Mouse (Mus musculus) stomach, postnatal 0 days (tissue): ENCODE results near the gene Stn1. TPM values are rescaled to one million over a fixed set of nuclear protein-coding genes. Genes with fewer than 3 reads are reported as not detected.

ENCODE experiments used
- ATAC-seq: fragments of 200-750 bp; cut with Nextera tagmentation; 2 replicates; pipeline ENCODE4 v1.8.0; 2017; ENCODE audit not compliant: low FRiP score, low TSS enrichment
- DNase-seq: peaks from one replicate; pipeline ENCODE4 v3.0.0-alpha.2; 2016; ENCODE audit warnings: low spot score
- H3K27ac ChIP-seq: fragments of 300-500 bp; sonication (generic); replicated peaks from 2 replicates; pipeline ENCODE4 v1.5.1; 2014; ENCODE audit warnings: mild to moderate bottlenecking, control low read depth
- H3K27me3 ChIP-seq: fragments of 300-500 bp; sonication (generic); 2 replicates; pipeline ENCODE4 v1.6.1; 2014; ENCODE audit warnings: low read length; ENCODE audit not compliant: control insufficient read depth, insufficient read depth
- H3K36me3 ChIP-seq: fragments of 300-500 bp; sonication (generic); 2 replicates; pipeline ENCODE4 v1.6.1; 2014; ENCODE audit warnings: low read length, mixed read lengths; ENCODE audit not compliant: control insufficient read depth, insufficient read depth
- H3K4me1 ChIP-seq: fragments of 300-500 bp; sonication (generic); replicated peaks from 2 replicates; pipeline ENCODE4 v1.6.1; 2014; ENCODE audit warnings: antibody characterized with exemption; ENCODE audit not compliant: control insufficient read depth, insufficient read depth
- H3K4me2 ChIP-seq: fragments of 300-500 bp; sonication (generic); replicated peaks from 2 replicates; pipeline ENCODE4 v1.6.1; 2014; ENCODE audit warnings: low read depth, mild to moderate bottlenecking, control low read depth, moderate library complexity
- H3K4me3 ChIP-seq: fragments of 300-500 bp; sonication (generic); 2 replicates; pipeline ENCODE4 v1.5.1; 2014; ENCODE audit warnings: low read depth, low read length, control low read depth
- H3K9ac ChIP-seq: fragments of 300-500 bp; sonication (generic); 2 replicates; pipeline ENCODE4 v1.6.1; 2014; ENCODE audit warnings: mild to moderate bottlenecking, low read length, control low read depth, mixed read lengths
- H3K9me3 ChIP-seq: fragments of 300-500 bp; sonication (generic); 2 replicates; pipeline ENCODE4 v1.6.1; 2016; ENCODE audit warnings: low read length; ENCODE audit not compliant: control insufficient read depth
- CTCF ChIP-seq: IDR thresholded peaks from 2 replicates; pipeline ENCODE4 v1.5.1; 2016; ENCODE audit warnings: antibody characterized with exemption, low read depth, mild to moderate bottlenecking, moderate library complexity
- EP300 ChIP-seq: optimal IDR thresholded peaks from 2 replicates; pipeline ENCODE3; 2016; ENCODE audit warnings: antibody characterized with exemption
- WGBS: fragments of 180-500 bp; shearing (Covaris S2); extraction: QIAGEN DNeasy Blood & Tissue Kit; methylation state at CpG from one replicate; pipeline ENCODE4 v1.1.7; 2014; 5-methylcytosine and 5-hydroxymethylcytosine counted together
- polyA plus RNA-seq: library from polyadenylated mRNA; unstranded; fragments of >200 nt; fragmentation: Nextera tagmentation; extraction: Ambion mirVana; gene quantifications from 2 replicates; pipeline ENCODE4 v1.2.1, GENCODE M21; 2015

The Stn1 gene
- 25.9 and 28.5 TPM in 2 replicates for polyA plus RNA-seq

- Histone ChIP-seq H3K4me2 (peak within 1 kb of the TSS; percentile 75), H3K27ac (peak within 1 kb of the TSS; percentile 92), H3K9ac (peak within 1 kb of the TSS; percentile 70), H3K4me3 (peak within 1 kb of the TSS; percentile 55), H3K36me3 (no peaks in the 10 kb centered on the region), H3K27me3 (no peaks in the 10 kb centered on the region), H3K4me1 (peaks cover 12% of the 10 kb centered on the region; the same call in 1 of the 2 replicates), H3K9me3 (no peaks in the 10 kb centered on the region)
- 2% methylated on average over 10 of the region's 10 CpGs for WGBS
- DNase-seq (no peak), ATAC-seq (peak; percentile 31)
- TF ChIP-seq EP300 (no peak), CTCF (no peak)
These were observed at the start of gene Stn1 for GRCm38 (mm10) chr19:47537300-47537792. Gene Stn1, minus strand, starts transcription at chr19:47537507.

GRCm38 (mm10) chr19:47587009-47587408 is 49.7 kb upstream of the Stn1 start:
- WGBS = 59% methylated on average over 1 of the region's 1 CpGs

GRCm38 (mm10) chr19:47585772-47586171 is 48.5 kb upstream of the Stn1 start:
- DNase-seq = no peak
- no peaks in the 10 kb centered on the region for H3K4me1 ChIP-seq
- no peak overlapping the region for H3K4me3 ChIP-seq
- no peaks in the 10 kb centered on the region for H3K27me3 ChIP-seq
- H3K9me3 ChIP-seq = no peaks in the 10 kb centered on the region
- H3K27ac ChIP-seq = no peak overlapping the region
- 86% methylated on average over 1 of the region's 1 CpGs for WGBS
- ATAC-seq = no peak
- no peak overlapping the region for H3K4me2 ChIP-seq
- no peak for TF ChIP-seq CTCF
- no peak for TF ChIP-seq EP300
- no peak overlapping the region for H3K9ac ChIP-seq
- no peaks in the 10 kb centered on the region for H3K36me3 ChIP-seq

More at GRCm38 (mm10) chr19:47587009-47587408, 49.7 kb upstream of the Stn1 start:
- DNase-seq = no peak
- Histone ChIP-seq H3K4me2 (no peak overlapping the region), H3K4me1 (no peaks in the 10 kb centered on the region), H3K9ac (no peak overlapping the region), H3K36me3 (no peaks in the 10 kb centered on the region), H3K4me3 (no peak overlapping the region), H3K27me3 (no peaks in the 10 kb centered on the region), H3K27ac (0 out of 2 replicates have a peak overlapping the region, but pooled peaks have one; percentile 2), H3K9me3 (no peaks in the 10 kb centered on the region)
- TF ChIP-seq CTCF (no peak), EP300 (no peak)
- ATAC-seq = peak; percentile 80; the same call in 1 of the 2 replicates

- H3K36me3 ChIP-seq = no peaks in the 10 kb centered on the region
- H3K9ac ChIP-seq = peak overlapping the region; percentile 99
- under 1% methylated on average over 88 of the region's 96 CpGs for WGBS
- H3K27ac ChIP-seq = peak overlapping the region; percentile 100
- peak; percentile 56 for DNase-seq
- peak; percentile 53 for ATAC-seq
- peak overlapping the region; percentile 60 for H3K4me2 ChIP-seq
- H3K27me3 ChIP-seq = no peaks in the 10 kb centered on the region
- no peaks in the 10 kb centered on the region for H3K9me3 ChIP-seq
- TF ChIP-seq EP300 (no peak), CTCF (no peak)
- H3K4me1 ChIP-seq = no peaks in the 10 kb centered on the region
- H3K4me3 ChIP-seq = peak overlapping the region; percentile 69
These were observed 42.7 kb upstream of the Stn1 start for GRCm38 (mm10) chr19:47579788-47580631.

GRCm38 (mm10) chr19:47579225-47579787 is 42.0 kb upstream of the Stn1 start, which contains the start of gene Slk:
Gene Slk, plus strand, starts transcription at chr19:47579678.
- peak within 1 kb of the TSS; percentile 69 for H3K4me3 ChIP-seq
- H3K9ac ChIP-seq = peak within 1 kb of the TSS; percentile 99
- no peak for TF ChIP-seq EP300
- TF ChIP-seq CTCF = no peak
- H3K4me1 ChIP-seq = no peaks in the 10 kb centered on the region
- H3K27me3 ChIP-seq = no peaks in the 10 kb centered on the region
- no peaks in the 10 kb centered on the region for H3K9me3 ChIP-seq
- WGBS = under 1% methylated on average over 66 of the region's 83 CpGs
- H3K4me2 ChIP-seq = peak within 1 kb of the TSS; percentile 60
- peak within 1 kb of the TSS; percentile 100 for H3K27ac ChIP-seq
- H3K36me3 ChIP-seq = no peaks in the 10 kb centered on the region
- DNase-seq (peak; percentile 85), ATAC-seq (peak; percentile 84)
